Mouse (Mus musculus) thymus, adult 2 months (tissue): ENCODE results near the gene Prex1.

Source experiments
- CTCF ChIP-seq: fragments of 200-500 bp; IDR thresholded peaks from 2 replicates; pipeline ENCODE4 v1.5.1; 2012; ENCODE audit warnings: mild to moderate bottlenecking, control low read depth, low read length, moderate library complexity, borderline replicate concordance; ENCODE audit not compliant: control insufficient read depth, poor library complexity, insufficient read depth; ENCODE audit errors: extremely low read depth
- POLR2A ChIP-seq: fragments of 200-500 bp; IDR thresholded peaks from 2 replicates; pipeline ENCODE4 v1.6.1; 2012; ENCODE audit warnings: mild to moderate bottlenecking, low read length, control low read depth, moderate library complexity; ENCODE audit not compliant: control insufficient read depth, poor library complexity, insufficient read depth; ENCODE audit errors: extremely low read depth

GRCm38 (mm10) chr2:166632571-166633361, 80.9 kb downstream of the Prex1 start:
- TF ChIP-seq POLR2A = 0 out of 2 replicates have a peak, but pooled peaks have one; percentile 39
- TF ChIP-seq CTCF = no peak
